2 mouse cellular contexts compared by ENCODE assay signal in the genomic region with DNA sequence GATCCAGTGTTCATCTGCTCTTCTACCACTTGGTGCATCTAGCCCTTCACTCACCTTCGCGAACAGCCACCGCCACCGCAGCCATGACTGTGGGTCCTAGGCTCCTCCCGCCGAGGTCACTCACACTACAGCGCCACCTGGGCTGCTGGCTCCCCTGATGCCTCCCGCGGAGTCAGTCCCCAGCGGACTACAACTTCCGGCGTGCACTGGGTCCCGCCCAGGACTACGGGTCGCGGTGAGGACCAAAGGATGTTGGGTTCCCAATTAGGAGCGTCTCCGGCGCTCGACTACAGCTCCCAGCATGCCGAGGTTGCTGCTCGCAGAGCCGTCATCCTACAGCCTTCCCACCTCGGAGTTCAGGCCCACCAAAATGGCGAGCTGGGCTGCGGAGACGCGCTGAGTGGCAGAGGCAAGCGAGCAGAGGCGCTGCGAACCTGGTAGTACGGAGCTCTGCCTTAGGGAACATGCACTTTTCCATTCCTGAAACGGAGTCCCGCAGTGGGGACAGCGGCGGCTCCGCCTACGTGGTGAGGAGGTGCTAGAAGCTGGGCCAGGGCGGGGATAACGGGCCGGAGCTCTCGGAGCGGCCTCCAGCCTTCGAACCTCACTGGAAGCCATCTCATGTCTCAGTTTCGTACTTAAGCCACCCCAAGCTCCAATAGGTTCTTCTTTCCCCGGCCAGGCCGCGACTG.
TF ChIP-seq lines count a peak whose summit lies in the region.

A gene (plus strand): TSS at position 289 of the 692 bp plus-strand sequence.
A gene (minus strand): TSS at position 492 of the 692 bp plus-strand sequence.

TF ChIP-seq in C2C12, 6 proteins besides CTCF, POLR2A, EP300 and RAD21 (continued from another document):
- TF ChIP-seq MYOG (IDR thresholded peaks at IDR 0.05; ENCODE audit: control insufficient read depth, extremely low read depth, insufficient read length) (no peak), MAX (IDR thresholded peaks at IDR 0.05) (peak; percentile 16)

TF ChIP-seq in myocyte, 11 proteins besides CTCF, POLR2A, EP300 and RAD21 (continued from another document):
- TF ChIP-seq E2F4 (IDR thresholded peaks at IDR 0.05; ENCODE audit: insufficient read depth) (no peak), REST (IDR thresholded peaks at IDR 0.05; ENCODE audit: insufficient read depth, insufficient read length) (peak; percentile 16), MYOG (IDR thresholded peaks at IDR 0.05; ENCODE audit: control insufficient read depth in 1 of 3, insufficient read depth in 1 of 3, insufficient read length in 2 of 3, low read depth in 2 of 3) (peak in 1 of 3 experiments; percentile 49), TCF12 (IDR thresholded peaks at IDR 0.05; ENCODE audit: insufficient read depth, poor library complexity, severe bottlenecking) (no peak), MAX (IDR thresholded peaks at IDR 0.05; ENCODE audit: low read depth) (no peak), CEBPB (IDR thresholded peaks at IDR 0.05; ENCODE audit: insufficient read depth, poor library complexity, severe bottlenecking) (no peak), TCF3 (IDR thresholded peaks at IDR 0.05; ENCODE audit: insufficient read length, low read depth) (no peak), POLR2AphosphoS2 (IDR thresholded peaks at IDR 0.05; ENCODE audit: insufficient read length, low read depth) (peak; percentile 80)
